Mouse (Mus musculus) adrenal gland, adult 8-10 months (tissue): ENCODE data around the gene Olfr1475. TPM values are rescaled to one million over a fixed set of nuclear protein-coding genes. Genes with fewer than 3 reads are reported as not detected.
"Not testable (repeated sequence)": the region's sequence is repeated elsewhere in the genome, so short reads cannot be mapped to it uniquely, and the experiment has no call there.

Source experiments
- DNase-seq: peaks from one replicate; pipeline ENCODE4 v3.0.0; 2022
- total RNA-seq, 4 experiments: library from RNA; stranded (reverse); gene quantifications; 2 replicates each; pipeline ENCODE4 v1.2.4; 2022

The Olfr1475 gene
- not detected for total RNA-seq

- no peak for DNase-seq
Observed at GRCm38 (mm10) chr19:13480096-13480495, at the start of gene Olfr1475. Gene Olfr1475 (minus strand): TSS chr19:13480196.

GRCm38 (mm10) chr19:13527613-13528012 is 47.6 kb upstream of the Olfr1475 start, which contains the start of gene Olfr1480:
Gene Olfr1480 (plus strand): TSS chr19:13527913.
- no peak for DNase-seq

- DNase-seq: no peak
Observed at GRCm38 (mm10) chr19:13500246-13500645, 20.2 kb upstream of the Olfr1475 start, which contains the start of gene Olfr1477. Gene Olfr1477 (plus strand): TSS chr19:13500546.

- not testable (repeated sequence) for DNase-seq
Observed at GRCm38 (mm10) chr19:13469265-13469664, 10.7 kb downstream of the Olfr1475 start, which contains the start of gene Olfr1474. Gene Olfr1474 (plus strand): TSS chr19:13469565.

- no peak for DNase-seq
Observed at GRCm38 (mm10) chr19:13455986-13456385, 24.0 kb downstream of the Olfr1475 start, which contains the start of gene Olfr1472. Gene Olfr1472 (minus strand): TSS chr19:13456086.

GRCm38 (mm10) chr19:13443109-13443508 is 36.9 kb downstream of the Olfr1475 start, which contains the start of gene Olfr1471:
Gene Olfr1471 (plus strand): TSS chr19:13443409.
- not testable (repeated sequence) for DNase-seq

Other genes with a start within 250 kb of the Olfr1475 start
- gene Olfr1463, start 248.9 kb downstream of the Olfr1475 start, total RNA-seq: not detected
- gene Olfr1465, start 164.7 kb downstream of the Olfr1475 start, total RNA-seq: not detected
- not detected for gene Olfr1466, start 141.3 kb downstream of the Olfr1475 start, total RNA-seq
- not detected for gene Olfr1467, start 118.0 kb downstream of the Olfr1475 start, total RNA-seq
- not detected for gene Olfr1469, start 72.3 kb downstream of the Olfr1475 start, total RNA-seq
- gene Olfr1471, start 36.8 kb downstream of the Olfr1475 start, total RNA-seq: not detected
- gene Olfr1472, start 24.1 kb downstream of the Olfr1475 start, total RNA-seq: not detected
- not detected for gene Olfr1474, start 10.6 kb downstream of the Olfr1475 start, total RNA-seq
- not detected for gene Olfr1477, start 20.4 kb upstream of the Olfr1475 start, total RNA-seq
- not detected for gene Olfr1480, start 47.7 kb upstream of the Olfr1475 start, total RNA-seq
- gene Olfr1484, start 103.3 kb upstream of the Olfr1475 start, total RNA-seq: not detected
- gene Olfr1487, start 137.2 kb upstream of the Olfr1475 start, total RNA-seq: not detected
- gene Olfr1489, start 151.4 kb upstream of the Olfr1475 start, total RNA-seq: not detected
- gene Olfr1490, start 170.9 kb upstream of the Olfr1475 start, total RNA-seq: not detected
- gene Olfr1491, start 217.1 kb upstream of the Olfr1475 start, total RNA-seq: not detected
- not detected for gene Olfr1493-ps1, start 243.1 kb upstream of the Olfr1475 start, total RNA-seq